Mouse (Mus musculus) MEL (cell line): Measurements from ENCODE around the gene Odaph.

Experiments
- CHD1 ChIP-seq: IDR thresholded peaks from 2 replicates; pipeline ENCODE4 v1.6.1; 2012; ENCODE audit warnings: low read depth, mild to moderate bottlenecking, inconsistent platforms, low read length, improper control_type of control experiment
- CTCF ChIP-seq, 3 experiments: IDR thresholded peaks in 2 of 3; conservative IDR thresholded peaks in 1 of 3; 2 replicates each; pipeline ENCODE4 v1.5.1; 2011 to 2012; ENCODE audit warnings: low read length in 3 of 3, low read depth in 2 of 3, mild to moderate bottlenecking in 2 of 3, improper control_type of control experiment in 1 of 3, inconsistent platforms in 1 of 3, mixed read lengths in 1 of 3, moderate library complexity in 1 of 3; ENCODE audit not compliant: control insufficient read depth in 1 of 3, insufficient read depth in 1 of 3, poor library complexity in 1 of 3, severe bottlenecking in 1 of 3
- GATA1 ChIP-seq: IDR thresholded peaks from 2 replicates; pipeline ENCODE4 v1.6.1; 2011; ENCODE audit warnings: low read depth, low read length, improper control_type of control experiment
- HCFC1 ChIP-seq: IDR thresholded peaks from 2 replicates; pipeline ENCODE4 v1.6.1; 2012; ENCODE audit warnings: low read depth, mild to moderate bottlenecking, inconsistent platforms, low read length, improper control_type of control experiment, moderate library complexity
- SIN3A ChIP-seq: IDR thresholded peaks from 2 replicates; pipeline ENCODE4 v1.6.1; 2012; ENCODE audit warnings: low read length, improper control_type of control experiment, inconsistent platforms

GRCm38 (mm10) chr5:92011756-92012155, 24.5 kb downstream of the Odaph start:
- TF ChIP-seq CHD1 (no peak), GATA1 (peak; percentile 65), CTCF (IDR thresholded peaks at IDR 0.05 in 2 of 3, conservative IDR thresholded peaks at IDR 0.05 in 1 of 3; ENCODE audit: control insufficient read depth in 1 of 3, insufficient read depth in 1 of 3, low read depth in 2 of 3, low read length in 3 of 3, poor library complexity in 1 of 3, severe bottlenecking in 1 of 3) (no peak), SIN3A (no peak), HCFC1 (no peak)
